Mouse (Mus musculus) MN1 (cell line): ENCODE measurements around the gene Cracr2b.
A peak's percentile ranks its signal among the peaks of the same experiment; 100 is the strongest.

Source experiments
- DNase-seq: peaks from one replicate; pipeline ENCODE4 v3.0.0-alpha.2; 2016; ENCODE audit warnings: low spot score

The Cracr2b gene

GRCm38 (mm10) chr7:141469901-141470636, 9.2 kb downstream of the Cracr2b start:
- DNase-seq = no peak

DNA sequence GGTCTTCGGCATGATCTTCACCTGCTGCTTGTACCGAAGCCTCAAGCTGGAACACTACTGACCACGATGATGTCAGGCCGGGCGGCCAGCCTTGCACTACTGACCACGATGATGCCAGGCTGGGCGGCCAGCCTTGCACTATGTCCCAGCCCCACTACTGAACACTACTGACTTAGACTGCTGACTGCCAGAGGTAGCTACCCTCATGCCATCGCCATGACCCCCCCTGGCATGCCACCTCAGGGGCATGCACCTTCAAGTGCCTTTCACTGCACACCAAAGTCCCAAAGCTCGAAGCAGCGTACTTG, 9.7 kb downstream of the Cracr2b start:
- DNase-seq = no peak

GRCm38 (mm10) chr7:141471236-141471635, 10.3 kb downstream of the Cracr2b start:
- no peak for DNase-seq

GRCm38 (mm10) chr7:141472226-141472625, 11.3 kb downstream of the Cracr2b start:
- DNase-seq = no peak

GRCm38 (mm10) chr7:141472763-141473162, 11.9 kb downstream of the Cracr2b start:
- no peak for DNase-seq

DNA sequence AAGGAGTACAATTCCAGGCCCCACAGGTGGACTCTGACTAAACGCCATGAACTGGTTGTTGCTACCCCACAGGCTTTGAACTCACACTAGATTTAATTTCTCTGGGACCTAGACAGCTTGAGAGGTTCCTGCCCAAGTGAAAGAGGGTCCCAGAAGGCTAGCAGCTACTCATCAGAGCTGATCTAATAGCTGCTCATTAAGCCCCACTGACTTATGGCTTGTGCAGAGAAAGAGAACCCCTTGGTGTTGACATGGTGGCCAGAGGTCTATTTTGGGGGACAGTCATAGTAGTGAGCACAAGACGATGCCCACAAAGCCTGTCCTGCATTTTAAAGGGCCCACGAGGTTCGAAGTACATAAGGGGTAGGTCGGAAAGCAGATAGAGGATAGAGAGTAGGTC, 13.3 kb downstream of the Cracr2b start:
- DNase-seq = no peak

- DNase-seq = peak; percentile 89
Observed at GRCm38 (mm10) chr7:141475011-141475804, 14.3 kb downstream of the Cracr2b start, which contains the start of the genes Polr2l and Tspan4. Polr2l (minus strand) TSS chr7:141475132. Tspan4 (plus strand) TSS chr7:141475240.

- no peak for DNase-seq
Observed at GRCm38 (mm10) chr7:141475805-141476158, 14.9 kb downstream of the Cracr2b start.

GRCm38 (mm10) chr7:141476226-141476980, 15.5 kb downstream of the Cracr2b start:
- DNase-seq = peak; percentile 86

- DNase-seq = no peak
Observed at GRCm38 (mm10) chr7:141476981-141477370, 16.1 kb downstream of the Cracr2b start.

DNA sequence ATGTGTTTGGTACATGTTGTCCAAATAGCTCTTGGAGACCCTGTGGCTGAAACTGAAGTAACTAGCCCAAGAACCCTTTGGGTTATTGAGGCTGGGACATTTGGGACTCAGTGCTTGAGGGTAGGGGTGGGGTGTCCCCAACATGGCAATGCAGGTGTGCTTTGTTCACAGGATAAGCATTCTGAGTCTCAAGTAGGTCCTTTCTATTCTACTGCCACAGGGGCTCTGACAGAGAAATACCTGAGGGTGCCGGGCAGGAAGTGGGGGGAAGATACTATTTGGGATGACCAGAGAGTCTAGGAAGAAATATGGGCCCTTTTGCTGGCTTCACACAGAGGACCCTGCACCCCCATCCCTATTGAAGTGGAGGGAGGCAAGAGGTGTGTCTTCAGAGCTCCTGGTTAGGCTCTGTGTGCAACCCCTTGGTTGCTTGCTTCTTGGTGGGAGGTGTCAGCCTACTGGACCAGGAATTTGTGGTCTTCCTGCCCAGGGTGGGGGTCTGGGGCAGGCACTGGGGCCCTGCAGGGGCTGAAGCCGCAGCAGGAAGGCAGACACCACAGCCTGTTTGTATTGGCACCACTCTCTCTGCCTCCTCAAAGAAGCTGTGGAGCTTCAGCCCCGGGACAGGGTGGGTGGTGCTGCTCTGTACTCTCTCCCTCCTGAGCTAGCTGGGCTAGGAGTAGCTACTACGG, 16.8 kb downstream of the Cracr2b start:
- no peak for DNase-seq

DNA sequence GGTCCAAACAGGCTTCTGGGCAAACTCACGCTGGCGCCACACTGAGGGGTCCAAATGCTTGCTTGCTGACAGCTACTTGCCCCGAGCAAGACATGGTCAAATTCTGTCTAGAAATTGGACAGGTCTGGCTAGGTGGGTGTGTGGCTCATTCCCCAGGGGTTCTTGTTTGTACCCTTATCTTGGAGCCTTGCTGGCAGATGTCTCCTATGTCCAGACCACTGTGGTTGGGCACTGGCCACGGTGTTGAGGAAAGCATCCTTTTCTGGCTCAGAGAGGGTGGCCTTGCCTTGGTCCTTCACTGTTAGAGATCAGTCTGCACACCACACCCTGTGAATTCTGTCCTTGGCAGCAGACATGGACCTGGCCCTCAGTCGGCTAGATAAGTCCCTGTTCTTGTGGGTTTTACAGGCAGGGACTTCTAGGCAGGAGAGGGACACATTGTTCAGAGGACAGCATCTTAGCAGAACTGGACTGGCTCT, 17.4 kb downstream of the Cracr2b start:
- DNase-seq = no peak

GRCm38 (mm10) chr7:141480842-141481497, 20.1 kb downstream of the Cracr2b start:
- DNase-seq = peak; percentile 66

DNA sequence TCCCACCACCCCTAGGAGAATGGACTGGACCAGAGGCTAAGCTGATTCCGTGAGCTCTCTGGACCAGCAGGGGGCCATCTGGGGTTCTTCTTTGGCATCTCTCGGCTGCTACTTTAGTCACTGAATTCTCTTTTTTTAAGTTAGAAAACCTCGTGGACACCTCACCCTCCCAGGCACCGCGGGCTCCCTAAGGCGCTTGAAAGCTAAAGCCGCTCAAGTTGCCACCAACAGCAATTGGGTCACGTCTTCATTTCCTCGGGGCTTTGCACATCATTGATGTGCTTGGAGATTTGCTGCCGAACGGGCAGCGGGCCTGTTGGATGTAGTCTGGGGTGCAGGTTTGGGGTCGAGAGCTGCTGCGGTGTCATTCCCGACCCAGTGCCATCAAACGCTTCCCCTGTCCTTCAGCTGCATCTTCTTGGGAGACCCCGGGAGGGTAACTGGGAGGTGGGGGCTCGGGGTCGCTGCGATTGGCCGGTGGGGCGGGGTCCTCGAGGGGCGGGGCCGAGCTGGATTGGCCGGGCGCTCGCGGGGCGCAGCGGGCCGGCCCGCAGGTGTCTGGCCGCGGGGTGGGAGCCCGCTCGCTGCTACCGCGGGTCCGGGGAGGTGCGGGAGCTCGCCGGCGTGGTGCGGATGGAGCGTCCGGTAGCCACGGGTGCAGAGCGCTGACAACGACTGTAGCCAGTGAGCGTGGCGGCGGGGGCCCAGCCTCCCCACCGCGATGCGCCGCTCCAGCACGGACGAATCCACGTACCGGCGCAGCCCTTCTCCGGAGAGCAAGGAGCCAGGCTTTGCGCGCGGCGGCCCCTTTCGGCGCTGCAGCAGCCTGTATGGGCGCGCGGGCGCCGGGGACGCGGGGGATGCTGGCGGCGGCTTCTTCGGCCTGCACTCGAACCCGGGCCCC, 20.9 kb downstream of the Cracr2b start:
- DNase-seq = no peak

DNA sequence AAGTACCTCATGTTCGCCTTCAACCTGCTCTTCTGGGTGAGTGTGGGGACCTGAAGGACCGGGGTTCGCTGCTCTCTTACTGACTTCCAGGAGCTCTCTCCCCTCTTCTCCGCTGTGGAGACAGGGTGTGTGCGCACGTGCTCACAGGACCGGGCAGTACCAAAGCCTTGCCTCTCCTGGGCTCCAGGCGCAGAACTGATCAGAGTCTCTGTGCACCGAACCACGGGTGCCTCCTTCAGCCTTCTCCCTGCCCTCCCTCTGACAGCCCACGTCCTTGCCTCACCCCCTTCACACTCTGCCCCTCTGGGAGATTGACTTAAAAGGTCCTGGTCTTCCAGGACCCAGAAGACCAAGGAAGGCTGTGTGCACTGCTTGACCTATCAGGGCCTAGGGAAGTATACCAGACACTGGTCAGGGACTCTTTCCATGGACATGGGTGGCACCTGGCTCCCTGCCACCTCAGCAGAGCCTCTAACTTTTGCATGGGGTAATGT, 21.7 kb downstream of the Cracr2b start:
- DNase-seq = no peak

DNA sequence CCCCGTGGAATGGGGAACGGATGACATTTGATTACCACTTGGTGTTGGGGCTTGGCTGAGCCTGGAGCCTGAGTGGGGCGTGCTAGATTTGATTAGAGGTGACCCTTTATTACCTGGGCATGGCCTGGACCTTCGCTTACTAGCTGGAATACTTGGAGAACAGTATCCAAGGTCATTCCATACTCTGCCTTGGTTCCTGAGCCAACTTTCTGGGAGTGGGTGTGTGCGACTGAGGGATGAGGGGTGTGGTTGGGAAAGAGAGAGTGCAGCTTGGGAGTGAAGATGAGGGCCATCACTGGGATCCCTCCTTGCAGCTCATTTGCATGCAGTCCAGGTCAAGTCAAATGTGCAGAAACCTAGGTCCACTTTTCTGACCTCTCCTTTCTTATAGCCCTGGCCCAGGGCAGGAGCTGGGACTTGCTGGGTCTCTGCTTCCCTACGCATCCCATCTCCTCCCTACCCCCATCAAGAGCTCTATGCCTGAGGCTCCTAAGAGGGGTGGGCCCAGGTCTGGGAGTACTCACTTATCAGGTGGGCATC, 22.3 kb downstream of the Cracr2b start:
- no peak for DNase-seq

DNA sequence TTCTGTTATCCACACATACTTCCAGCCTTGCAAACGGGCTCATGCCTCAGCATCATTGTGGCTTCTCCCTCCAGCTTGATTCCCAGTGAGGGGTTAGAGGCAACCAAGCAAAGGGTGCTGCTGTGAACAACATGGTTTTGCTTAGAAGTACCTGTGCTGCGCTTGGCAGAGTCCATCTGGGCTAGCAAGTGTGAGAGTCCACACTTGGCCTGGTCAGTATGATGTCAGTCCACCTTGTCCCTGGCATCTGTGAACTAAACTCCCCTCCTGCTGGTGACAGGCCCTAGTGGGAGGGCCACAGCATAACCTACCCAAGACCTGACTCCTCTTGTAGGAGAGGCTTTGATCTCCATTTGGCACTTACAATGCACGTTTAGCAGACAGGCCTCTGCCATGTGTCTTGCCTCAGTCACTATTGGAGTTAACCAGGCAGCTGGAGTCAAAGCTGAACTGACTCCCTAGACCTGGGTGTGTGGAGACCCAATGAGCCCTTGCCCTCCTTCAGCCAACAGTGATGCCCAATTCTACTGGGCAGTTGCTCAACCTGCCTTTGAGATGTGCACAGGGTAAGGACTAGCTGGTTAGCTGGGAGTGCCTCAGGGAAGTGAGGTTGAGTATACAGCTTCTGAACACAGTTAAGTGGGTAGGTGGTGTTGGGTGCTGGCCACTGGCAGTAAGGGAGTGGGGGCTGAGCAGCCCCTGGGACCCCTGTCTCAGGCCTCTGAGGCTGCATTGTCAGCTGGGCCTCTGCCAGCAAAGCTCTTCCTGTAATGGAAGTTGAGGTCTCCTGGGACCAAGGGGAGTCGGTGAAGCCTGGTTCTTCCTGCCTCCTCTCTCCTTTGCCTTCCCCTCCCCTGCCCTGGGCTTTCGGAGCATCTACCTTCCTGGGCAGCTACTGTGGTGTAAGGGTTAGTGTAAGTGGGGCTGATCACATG, 23.6 kb downstream of the Cracr2b start:
- DNase-seq = peak; percentile 60

DNA sequence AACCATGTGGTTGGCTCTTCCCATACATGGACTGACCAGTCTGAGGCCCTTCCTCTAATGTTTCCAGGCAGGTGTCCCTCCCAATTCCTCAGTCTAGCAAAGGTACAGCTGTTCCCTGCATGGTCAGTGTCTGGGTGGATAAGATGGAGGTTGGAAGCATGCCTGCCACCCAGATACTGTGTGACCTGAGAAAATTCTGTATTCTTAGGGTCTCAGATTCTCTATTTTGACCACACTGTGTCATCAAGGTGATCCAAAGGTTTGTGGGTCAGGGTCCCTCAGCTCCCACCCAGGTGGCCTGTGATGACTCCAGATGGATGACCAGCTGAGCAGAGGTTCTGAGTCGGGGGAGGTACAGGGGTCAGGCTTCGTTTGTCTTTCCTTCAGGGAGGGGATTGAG, 24.3 kb downstream of the Cracr2b start:
- DNase-seq = no peak

DNA sequence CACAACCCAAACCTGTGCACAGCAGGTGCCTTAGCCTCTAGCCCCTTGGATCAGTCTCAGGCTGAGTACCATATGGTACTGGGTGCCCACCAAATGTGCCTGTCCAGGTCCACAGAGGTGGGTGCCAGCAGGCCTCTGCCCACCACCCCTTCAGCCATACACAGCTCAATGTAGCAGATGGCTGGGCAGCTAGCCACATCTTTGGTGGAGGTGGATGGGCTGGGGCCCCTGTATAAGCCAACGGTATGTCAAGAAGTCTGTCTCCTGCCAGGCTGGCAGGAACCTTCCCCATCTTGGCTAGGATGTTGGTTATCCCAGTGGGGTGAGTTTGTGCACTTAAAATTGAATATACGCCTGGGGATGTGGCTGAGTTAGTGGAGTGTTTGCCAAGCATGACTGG, 24.7 kb downstream of the Cracr2b start:
- DNase-seq = no peak
